Mouse (Mus musculus) lung, postnatal 0 days (tissue): ENCODE data around the gene Mok.

Experiments used
- CTCF ChIP-seq: IDR thresholded peaks from 2 replicates; pipeline ENCODE4 v1.5.1; 2016; ENCODE audit warnings: antibody characterized with exemption, mild to moderate bottlenecking
- EP300 ChIP-seq: IDR thresholded peaks from 2 replicates; pipeline ENCODE4 v1.6.1; 2016; ENCODE audit warnings: antibody characterized with exemption, mild to moderate bottlenecking, control low read depth

DNA sequence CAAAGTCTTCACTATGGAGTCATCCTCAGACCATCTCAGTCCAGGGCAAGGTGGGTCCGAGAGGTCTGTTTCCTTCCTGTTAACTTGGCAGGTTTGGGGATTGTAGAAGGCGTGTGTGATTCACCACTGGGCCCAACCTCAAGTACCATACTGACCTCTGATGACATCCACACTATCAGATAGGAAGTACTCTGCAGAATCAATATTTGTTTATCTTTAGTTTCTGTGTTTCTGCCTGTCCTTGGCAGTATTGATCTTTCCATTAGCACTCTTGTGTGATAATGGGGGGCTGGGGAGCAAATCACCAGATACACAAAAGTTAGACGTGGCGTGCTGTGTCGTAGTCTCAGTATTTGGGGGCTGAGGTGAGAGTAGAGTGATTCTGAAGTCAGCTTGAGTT lies 30.5 kb upstream of the Mok start:
- TF ChIP-seq EP300 (no peak), CTCF (no peak)
